Mouse (Mus musculus): ENCODE measurements at regions not wholly inside any gene's neighbourhood (a gene's known extent, or its start where the extent isn't known, plus 50 kb on each side); places are given as distances from the start of the nearest gene placed in this dataset.
A peak's percentile ranks its signal among the peaks of the same experiment; 100 is the strongest.

GRCm38 (mm10) chr8:11909146-11909545 is 68.9 kb downstream of the Tex29 start:
- no peak for TF ChIP-seq CTCF (IDR thresholded peaks at IDR 0.05; ENCODE audit: insufficient read depth, low read depth, low read length)
- TF ChIP-seq POLR2A (IDR thresholded peaks at IDR 0.05; ENCODE audit: insufficient read depth, low read depth, low read length) = no peak
- H3K4me3 ChIP-seq (ENCODE audit: insufficient read depth, low read depth, low read length) = no peak overlapping the region
- 80% methylated on average over 3 of the region's 3 CpGs for WGBS

GRCm38 (mm10) chr8:11911639-11912450 is 71.6 kb downstream of the Tex29 start:
- H3K27ac ChIP-seq (ENCODE audit: insufficient read depth, low read depth, low read length) = no peak overlapping the region
- no peak for TF ChIP-seq CTCF (IDR thresholded peaks at IDR 0.05; ENCODE audit: insufficient read depth, low read depth, low read length)
- TF ChIP-seq POLR2A (IDR thresholded peaks at IDR 0.05; ENCODE audit: insufficient read depth, low read depth, low read length) = no peak
- H3K4me1 ChIP-seq (ENCODE audit: control insufficient read depth, insufficient read depth, low read length) = peaks cover 12% of the 10 kb centered on the region
- no peak overlapping the region for H3K4me3 ChIP-seq (ENCODE audit: insufficient read depth, low read depth, low read length)
- 62% methylated on average over 18 of the region's 18 CpGs for WGBS

More at GRCm38 (mm10) chr8:11909146-11909545, 68.9 kb downstream of the Tex29 start:
- H3K4me1 ChIP-seq (ENCODE audit: control insufficient read depth, insufficient read depth, low read length) = peaks cover 5% of the 10 kb centered on the region
- no peak overlapping the region for H3K27ac ChIP-seq (ENCODE audit: insufficient read depth, low read depth, low read length)

GRCm38 (mm10) chr8:11912451-11913128 is 72.3 kb downstream of the Tex29 start:
- Histone ChIP-seq H3K4me3 (ENCODE audit: insufficient read depth, low read depth, low read length) (peak overlapping the region; percentile 29), H3K27ac (ENCODE audit: insufficient read depth, low read depth, low read length) (0 out of 2 replicates have a peak overlapping the region, but pooled peaks have one; percentile 6), H3K4me1 (ENCODE audit: control insufficient read depth, insufficient read depth, low read length) (peaks cover 12% of the 10 kb centered on the region)
- TF ChIP-seq CTCF (IDR thresholded peaks at IDR 0.05; ENCODE audit: insufficient read depth, low read depth, low read length) (no peak), POLR2A (IDR thresholded peaks at IDR 0.05; ENCODE audit: insufficient read depth, low read depth, low read length) (no peak)
- 25% methylated on average over 17 of the region's 17 CpGs for WGBS

- TF ChIP-seq POLR2A (IDR thresholded peaks at IDR 0.05; ENCODE audit: insufficient read depth, low read depth, low read length) (no peak), CTCF (IDR thresholded peaks at IDR 0.05; ENCODE audit: insufficient read depth, low read depth, low read length) (no peak)
- H3K4me1 ChIP-seq (ENCODE audit: control insufficient read depth, insufficient read depth, low read length) = peaks cover 12% of the 10 kb centered on the region
- H3K4me3 ChIP-seq (ENCODE audit: insufficient read depth, low read depth, low read length) = peak overlapping the region; percentile 29
- 0 out of 2 replicates have a peak overlapping the region, but pooled peaks have one; percentile 6 for H3K27ac ChIP-seq (ENCODE audit: insufficient read depth, low read depth, low read length)
- WGBS = 51% methylated on average over 12 of the region's 12 CpGs
Measured at GRCm38 (mm10) chr8:11913129-11913900, 73.0 kb downstream of the Tex29 start.

- 15% methylated on average over 7 of the region's 7 CpGs for WGBS
- Histone ChIP-seq H3K27ac (ENCODE audit: insufficient read depth, low read depth, low read length) (no peak overlapping the region), H3K4me3 (ENCODE audit: insufficient read depth, low read depth, low read length) (no peak overlapping the region), H3K4me1 (ENCODE audit: control insufficient read depth, insufficient read depth, low read length) (peaks cover 12% of the 10 kb centered on the region)
- TF ChIP-seq CTCF (IDR thresholded peaks at IDR 0.05; ENCODE audit: insufficient read depth, low read depth, low read length) = no peak
- TF ChIP-seq POLR2A (IDR thresholded peaks at IDR 0.05; ENCODE audit: insufficient read depth, low read depth, low read length) = no peak
Measured at GRCm38 (mm10) chr8:11914131-11914530, 73.9 kb downstream of the Tex29 start.

- peak overlapping the region; percentile 21; the same call in 1 of the 2 replicates for H3K4me3 ChIP-seq (ENCODE audit: insufficient read depth, low read depth, low read length)
- H3K4me1 ChIP-seq (ENCODE audit: control insufficient read depth, insufficient read depth, low read length) = peaks cover 12% of the 10 kb centered on the region
- TF ChIP-seq CTCF (IDR thresholded peaks at IDR 0.05; ENCODE audit: insufficient read depth, low read depth, low read length) = no peak
- WGBS = 23% methylated on average over 19 of the region's 19 CpGs
- no peak overlapping the region for H3K27ac ChIP-seq (ENCODE audit: insufficient read depth, low read depth, low read length)
Measured at GRCm38 (mm10) chr8:11914681-11915474, 74.6 kb downstream of the Tex29 start.

- Histone ChIP-seq H3K27ac (ENCODE audit: insufficient read depth, low read depth, low read length) (no peak overlapping the region), H3K4me1 (ENCODE audit: control insufficient read depth, insufficient read depth, low read length) (peaks cover 12% of the 10 kb centered on the region), H3K4me3 (ENCODE audit: insufficient read depth, low read depth, low read length) (no peak overlapping the region)
- 91% methylated on average over 11 of the region's 11 CpGs for WGBS
- no peak for TF ChIP-seq POLR2A (IDR thresholded peaks at IDR 0.05; ENCODE audit: insufficient read depth, low read depth, low read length)
- TF ChIP-seq CTCF (IDR thresholded peaks at IDR 0.05; ENCODE audit: insufficient read depth, low read depth, low read length) = no peak
Measured at GRCm38 (mm10) chr8:11915721-11916120, 75.4 kb downstream of the Tex29 start.

GRCm38 (mm10) chr8:11919876-11920275 is 79.6 kb downstream of the Tex29 start:
- Histone ChIP-seq H3K4me1 (ENCODE audit: control insufficient read depth, insufficient read depth, low read length) (peaks cover 5% of the 10 kb centered on the region), H3K27ac (ENCODE audit: insufficient read depth, low read depth, low read length) (no peak overlapping the region), H3K4me3 (ENCODE audit: insufficient read depth, low read depth, low read length) (no peak overlapping the region)
- TF ChIP-seq CTCF (IDR thresholded peaks at IDR 0.05; ENCODE audit: insufficient read depth, low read depth, low read length) = no peak
- no peak for TF ChIP-seq POLR2A (IDR thresholded peaks at IDR 0.05; ENCODE audit: insufficient read depth, low read depth, low read length)
- 77% methylated on average over 2 of the region's 2 CpGs for WGBS
